Mouse (Mus musculus) stomach, postnatal 0 days (tissue): ENCODE measurements around the gene Lap3.

Source experiments
- CTCF ChIP-seq: IDR thresholded peaks from 2 replicates; pipeline ENCODE4 v1.5.1; 2016; ENCODE audit warnings: antibody characterized with exemption, low read depth, mild to moderate bottlenecking, moderate library complexity
- EP300 ChIP-seq: optimal IDR thresholded peaks from 2 replicates; pipeline ENCODE3; 2016; ENCODE audit warnings: antibody characterized with exemption

- TF ChIP-seq CTCF (no peak), EP300 (no peak)
Observed at GRCm38 (mm10) chr5:45472880-45473450, 20.2 kb upstream of the Lap3 start.
